Mouse (Mus musculus) embryonic fibroblast, embryonic 13.5 days (primary cell): Measurements from ENCODE around the gene Ptov1. TPM values are rescaled to one million over a fixed set of nuclear protein-coding genes. Genes with fewer than 3 reads are reported as not detected.
"Not testable (repeated sequence)": the region's sequence is repeated elsewhere in the genome, so short reads cannot be mapped to it uniquely, and the experiment has no call there.

Experiments
- H3K27ac ChIP-seq: 2 replicates; pipeline ENCODE4 v1.5.1; 2012; ENCODE audit warnings: low read length, control low read depth, inconsistent platforms; ENCODE audit not compliant: insufficient read depth
- H3K4me1 ChIP-seq: 2 replicates; pipeline ENCODE4 v1.6.1; 2011; ENCODE audit warnings: low read length; ENCODE audit not compliant: control insufficient read depth, insufficient read depth
- H3K4me3 ChIP-seq: 2 replicates; pipeline ENCODE4 v1.5.1; 2011; ENCODE audit warnings: mild to moderate bottlenecking, control low read depth, low read length; ENCODE audit not compliant: insufficient read depth
- CTCF ChIP-seq: IDR thresholded peaks from 2 replicates; pipeline ENCODE4 v1.5.1; 2011; ENCODE audit warnings: mild to moderate bottlenecking, control low read depth, low read length, moderate library complexity, borderline replicate concordance; ENCODE audit not compliant: insufficient read depth
- POLR2A ChIP-seq: IDR thresholded peaks from 2 replicates; pipeline ENCODE4 v1.6.1; 2011; ENCODE audit warnings: low read depth, mild to moderate bottlenecking, control low read depth, low read length, moderate library complexity
- polyA plus RNA-seq: library from polyadenylated mRNA; stranded (reverse); fragments of >200 nt; gene quantifications from 2 replicates; pipeline ENCODE4 v1.2.4, GENCODE M21; 2011; ENCODE audit warnings: low read depth; ENCODE audit not compliant: missing spikeins, insufficient read length

The Ptov1 gene
- polyA plus RNA-seq, 1 experiment = 160 TPM

DNA sequence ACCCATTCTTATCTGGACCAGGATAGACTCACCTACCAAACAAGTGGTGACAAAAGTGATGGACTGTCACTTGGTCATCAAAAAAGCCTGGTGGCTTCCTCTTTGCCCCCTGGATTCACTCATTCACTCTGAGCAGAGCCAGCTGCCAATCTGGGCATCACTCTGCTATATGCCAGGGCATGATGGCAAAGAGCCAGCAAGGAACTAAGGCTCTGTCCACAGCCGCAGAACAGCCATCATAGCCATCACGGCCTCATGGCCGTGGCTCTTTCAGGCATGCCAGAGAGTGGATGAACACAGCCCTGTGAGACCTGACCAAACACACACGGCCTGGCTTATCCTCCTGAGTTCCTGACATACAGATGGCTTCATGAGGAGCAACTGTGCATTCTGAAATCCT, 21.1 kb upstream of the Ptov1 start:
- no peak for TF ChIP-seq POLR2A
- TF ChIP-seq CTCF = no peak
- H3K4me3 ChIP-seq = no peak overlapping the region
- peaks cover 6% of the 10 kb centered on the region; the same call in 1 of the 2 replicates for H3K4me1 ChIP-seq
- H3K27ac ChIP-seq = no peak overlapping the region

DNA sequence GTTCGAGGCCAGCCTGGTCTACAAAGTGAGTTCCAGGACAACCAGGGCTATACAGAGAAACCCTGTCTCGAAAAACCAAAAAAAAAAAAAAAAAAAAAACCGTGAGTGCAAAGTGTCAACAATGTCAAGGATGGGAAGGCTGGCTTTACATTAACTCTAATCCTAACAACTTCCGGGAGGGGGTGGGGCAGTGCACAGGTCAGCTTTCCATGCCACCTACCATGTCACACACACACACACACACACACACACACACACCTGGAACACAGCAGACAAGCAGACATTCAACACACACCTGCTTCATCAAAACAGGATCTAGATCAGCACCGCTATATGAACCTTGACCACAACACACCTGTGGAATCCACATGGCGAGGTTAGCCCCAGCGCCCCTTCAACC, 20.6 kb upstream of the Ptov1 start:
- Histone ChIP-seq H3K27ac (no peak overlapping the region), H3K4me3 (no peak overlapping the region), H3K4me1 (0 out of 2 replicates have a peak, but pooled peaks cover 3% of the 10 kb centered on the region)
- TF ChIP-seq CTCF = no peak
- no peak for TF ChIP-seq POLR2A

DNA sequence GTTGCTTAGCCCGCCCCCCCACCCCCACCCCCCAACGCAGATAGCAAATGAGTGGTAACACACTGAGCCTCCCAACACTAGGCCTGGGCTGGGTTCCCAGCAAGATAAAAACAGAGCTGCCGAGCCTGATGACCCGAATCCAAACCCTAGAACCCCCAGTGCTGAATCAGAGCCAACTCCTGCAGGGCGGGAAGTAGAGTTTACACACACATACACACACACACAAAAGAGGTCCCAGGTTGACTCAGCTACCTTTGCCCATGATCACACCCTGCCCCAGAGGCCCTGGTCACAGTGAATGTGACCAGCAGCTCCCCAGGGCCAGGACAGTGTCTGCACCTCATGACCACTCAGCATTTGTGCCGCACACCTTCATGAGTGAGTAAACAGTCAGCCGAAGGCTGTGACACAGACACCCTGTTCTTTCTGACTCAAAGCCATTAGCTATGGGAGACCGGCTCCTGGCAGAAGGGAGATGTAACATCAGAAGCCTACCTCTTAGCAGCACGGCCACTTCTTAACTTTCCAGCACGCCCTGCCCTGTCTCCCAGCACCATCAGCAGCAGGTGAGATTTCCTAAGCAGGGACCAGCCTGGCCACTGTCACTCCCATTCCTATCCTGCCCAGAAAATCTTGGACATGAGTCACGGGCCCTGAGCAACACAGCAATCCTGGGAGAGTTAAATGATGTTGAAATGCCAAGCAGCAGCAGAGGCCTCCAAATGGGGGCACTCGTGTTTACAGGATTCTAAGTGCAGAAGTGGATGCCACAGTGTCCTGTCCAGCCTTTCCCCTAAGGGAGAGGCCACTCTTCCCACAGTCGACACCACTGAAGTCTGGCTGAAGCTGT, 18.9 kb upstream of the Ptov1 start:
- no peak overlapping the region for H3K4me3 ChIP-seq
- TF ChIP-seq POLR2A (0 out of 2 replicates have a peak, but pooled peaks have one; percentile 5), CTCF (no peak)
- H3K27ac ChIP-seq = no peak overlapping the region

DNA sequence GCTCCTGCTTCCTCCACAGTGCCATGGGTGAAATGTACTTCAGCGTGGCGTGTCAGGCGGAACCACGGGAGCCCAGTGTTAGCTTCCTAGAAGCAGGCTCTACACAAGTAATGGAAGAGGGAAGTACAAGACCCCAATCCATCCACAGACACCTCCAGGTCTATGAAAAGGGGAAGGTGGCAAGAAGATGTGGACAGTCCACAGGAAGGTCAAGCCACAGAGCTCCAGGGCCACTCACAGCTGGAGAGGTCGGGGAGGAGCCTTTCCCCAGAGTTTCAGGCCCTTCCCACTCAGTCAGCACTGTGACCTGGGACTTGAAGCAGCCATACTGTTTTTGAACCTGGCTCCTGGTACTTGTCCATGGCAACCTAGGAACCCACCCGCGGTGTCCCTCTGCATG, 17.4 kb upstream of the Ptov1 start:
- H3K27ac ChIP-seq = no peak overlapping the region
- no peak for TF ChIP-seq POLR2A
- TF ChIP-seq CTCF = no peak
- H3K4me1 ChIP-seq = 0 out of 2 replicates have a peak, but pooled peaks cover 3% of the 10 kb centered on the region
- H3K4me3 ChIP-seq = no peak overlapping the region

More for the DNA sequence above, 18.9 kb upstream of the Ptov1 start:
- 0 out of 2 replicates have a peak, but pooled peaks cover 3% of the 10 kb centered on the region for H3K4me1 ChIP-seq

- Histone ChIP-seq H3K4me1 (no peaks in the 10 kb centered on the region), H3K4me3 (no peak overlapping the region), H3K27ac (no peak overlapping the region)
- no peak for TF ChIP-seq POLR2A
- TF ChIP-seq CTCF = no peak
Measured at GRCm38 (mm10) chr7:44884637-44885036, 15.0 kb upstream of the Ptov1 start.

DNA sequence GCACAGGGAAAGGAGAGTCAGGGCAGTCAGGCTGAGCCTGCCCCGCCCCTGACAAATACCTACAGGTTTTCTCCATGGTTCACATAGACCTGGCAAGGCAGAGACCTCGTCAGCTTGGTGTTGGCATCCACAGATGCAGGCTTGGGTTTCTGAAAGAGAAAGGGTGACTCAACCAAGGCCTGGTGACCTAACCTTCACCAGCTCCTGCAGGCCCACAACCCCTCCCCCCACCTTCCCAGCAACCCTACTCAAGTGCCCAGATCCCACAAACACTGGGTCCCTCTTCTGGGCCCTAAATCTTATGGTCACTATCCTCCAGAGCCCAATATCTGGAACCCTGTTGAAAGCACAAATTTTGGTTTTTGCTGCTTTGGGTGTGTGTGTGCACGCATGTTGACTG, 13.4 kb upstream of the Ptov1 start:
- Histone ChIP-seq H3K4me1 (no peaks in the 10 kb centered on the region), H3K4me3 (no peak overlapping the region), H3K27ac (no peak overlapping the region)
- TF ChIP-seq CTCF = no peak
- no peak for TF ChIP-seq POLR2A

GRCm38 (mm10) chr7:44877833-44878232, 8.2 kb upstream of the Ptov1 start:
- Histone ChIP-seq H3K4me3 (no peak overlapping the region), H3K4me1 (no peaks in the 10 kb centered on the region), H3K27ac (no peak overlapping the region)
- no peak for TF ChIP-seq CTCF

DNA sequence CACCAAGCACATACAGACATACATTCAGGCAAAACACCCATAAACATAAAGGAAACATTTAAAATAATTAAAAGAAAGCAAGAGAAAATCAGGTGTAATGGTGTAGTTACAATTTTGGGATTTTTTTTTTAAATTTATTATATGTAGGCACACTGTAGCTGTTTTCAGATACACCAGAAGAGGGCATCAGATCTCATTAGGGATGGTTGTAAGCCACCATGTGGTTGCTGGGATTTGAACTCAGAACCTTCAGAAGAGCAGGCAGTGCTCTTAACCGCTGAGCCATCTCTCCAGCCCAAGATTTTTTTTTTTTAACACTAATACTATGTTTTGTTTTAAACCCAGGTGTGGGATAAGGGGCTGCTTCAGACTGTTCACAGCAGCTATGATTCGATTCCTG, 2.2 kb upstream of the Ptov1 start:
- not testable (repeated sequence) for H3K27ac ChIP-seq, H3K4me1 ChIP-seq, H3K4me3 ChIP-seq

GRCm38 (mm10) chr7:44871181-44871580, 1.6 kb upstream of the Ptov1 start:
- TF ChIP-seq POLR2A = no peak
- no peak for TF ChIP-seq CTCF
- Histone ChIP-seq H3K4me1 (0 out of 2 replicates have a peak, but pooled peaks cover 7% of the 10 kb centered on the region), H3K27ac (no peak overlapping the region), H3K4me3 (no peak overlapping the region)

GRCm38 (mm10) chr7:44870614-44871013, 1.0 kb upstream of the Ptov1 start:
- H3K27ac ChIP-seq = peak overlapping the region; percentile 89
- H3K4me3 ChIP-seq = peak overlapping the region; percentile 47; the same call in 1 of the 2 replicates
- TF ChIP-seq CTCF (no peak), POLR2A (no peak; the same call in 1 of the 2 replicates)
- 0 out of 2 replicates have a peak, but pooled peaks cover 7% of the 10 kb centered on the region for H3K4me1 ChIP-seq
